Mouse (Mus musculus): ENCODE measurements at regions not wholly inside any gene's neighbourhood (a gene's known extent, or its start where the extent isn't known, plus 50 kb on each side); places are given as distances from the start of the nearest gene placed in this dataset.

- intact Hi-C loops (cut with DNase I), result loop anchor here (2.0 to 5.0 kb wide), 4 partner anchors 87 to 352 kb away; no protein-coding TSS in a partner anchor
- no peak for DNase-seq
Measured at GRCm38 (mm10) chr2:75054474-75055186, 229.0 kb downstream of the Mtx2 start.

DNA sequence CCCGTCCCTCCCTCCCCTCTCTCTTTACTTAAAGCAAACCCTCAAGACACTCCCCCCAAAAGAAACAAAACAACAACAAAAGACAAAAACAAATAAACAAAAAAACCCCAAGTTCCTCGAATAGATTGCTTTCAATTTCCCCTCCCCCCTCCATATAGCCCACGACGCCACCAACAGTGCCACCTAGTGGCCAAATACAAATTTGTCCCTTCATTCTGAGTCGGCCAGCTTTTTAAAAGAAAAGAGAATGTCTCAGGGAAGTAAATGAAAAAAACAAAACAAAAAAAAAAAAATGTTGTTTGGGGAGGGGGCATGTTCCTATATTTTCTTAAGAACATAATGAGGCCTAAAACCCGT, 229.6 kb downstream of the Mtx2 start:
- intact Hi-C loops (cut with DNase I), result loop anchor here (2.0 to 5.0 kb wide), 3 partner anchors 87 to 352 kb away; no protein-coding TSS in a partner anchor
- peak in 1 of 2 experiments; percentile 16 for DNase-seq

GRCm38 (mm10) chr2:75061009-75061408, 235.4 kb downstream of the Mtx2 start:
- intact Hi-C loops (cut with DNase I), result no loop called here
- no peak for DNase-seq

GRCm38 (mm10) chr2:75061456-75062188, 236.0 kb downstream of the Mtx2 start:
- intact Hi-C loops (cut with DNase I), result no loop called here
- DNase-seq, result no peak

DNA sequence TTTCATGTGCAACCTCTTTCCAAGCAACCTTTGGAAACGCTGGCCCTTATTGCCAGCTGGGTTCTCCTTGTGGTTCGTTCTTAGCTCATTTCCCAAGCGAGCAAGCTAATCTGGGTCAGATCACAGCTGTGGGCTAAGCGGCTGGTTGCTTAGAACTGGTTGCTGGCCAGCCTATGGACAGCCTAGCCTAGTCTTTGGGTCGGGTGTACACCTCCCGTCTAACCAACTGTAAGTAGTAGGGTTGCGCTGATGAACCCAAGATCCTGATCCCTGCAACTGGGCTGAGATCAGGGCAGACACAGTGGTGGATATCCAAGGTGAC, 236.5 kb downstream of the Mtx2 start:
- intact Hi-C loops (cut with DNase I), result no loop called here
- DNase-seq, result no peak

DNA sequence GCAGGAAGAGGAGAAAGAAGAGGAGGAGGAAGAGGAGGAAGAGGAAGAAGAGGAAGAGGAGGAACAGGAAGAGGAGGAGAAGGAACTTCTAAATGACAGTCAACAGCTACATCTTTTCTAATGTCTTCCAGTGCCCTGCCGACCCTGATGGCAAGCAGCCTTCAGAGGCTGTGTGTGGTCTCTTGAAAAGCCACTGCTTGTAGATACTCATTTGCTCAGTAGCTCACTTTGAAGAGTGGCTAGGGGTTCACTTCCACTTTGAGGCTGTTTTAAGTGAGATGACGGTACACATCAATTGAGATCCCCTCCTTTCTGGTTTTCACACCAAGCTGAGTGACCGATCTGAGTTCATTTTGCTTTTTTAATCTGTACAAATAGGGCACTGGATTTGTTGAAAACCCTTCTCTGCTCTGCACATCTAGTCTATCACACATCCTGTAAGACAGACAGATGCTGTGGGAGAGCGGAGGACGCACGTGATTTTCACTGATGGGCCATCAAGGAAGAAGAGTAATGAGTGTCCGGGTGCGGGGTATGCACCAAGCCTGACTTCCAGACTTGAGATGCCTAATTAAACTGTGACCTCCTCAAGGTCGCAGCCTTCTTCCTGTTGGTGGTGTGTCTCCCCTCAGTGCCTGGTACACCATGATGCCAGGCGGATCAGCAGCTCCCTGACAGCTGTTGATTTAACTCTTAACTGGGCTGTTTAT, 239.0 kb downstream of the Mtx2 start:
- intact Hi-C loops (cut with DNase I), result no loop called here
- DNase-seq, result no peak

GRCm38 (mm10) chr2:75065304-75065703, 239.7 kb downstream of the Mtx2 start:
- no peak for DNase-seq
- intact Hi-C loops (cut with DNase I), result no loop called here

DNA sequence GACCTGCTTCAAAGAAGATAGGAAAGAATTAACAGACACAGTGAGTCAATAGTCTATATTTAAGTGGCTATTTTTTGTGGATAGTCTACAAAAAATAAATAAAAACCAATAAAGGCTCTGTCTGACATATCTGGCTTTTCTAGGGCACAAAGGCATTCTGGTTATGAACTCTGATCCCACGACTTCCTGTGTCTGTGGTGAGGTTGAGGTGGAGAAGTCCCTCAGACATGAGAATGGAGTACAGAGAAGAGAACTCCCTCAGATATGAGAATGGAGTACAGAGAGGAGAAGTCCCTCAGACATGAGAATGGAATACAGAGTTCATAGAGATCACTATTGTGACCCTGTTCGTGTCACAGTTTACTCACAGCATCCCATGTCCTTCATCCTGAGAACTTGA, 243.7 kb downstream of the Mtx2 start:
- no peak for DNase-seq
- intact Hi-C loops (cut with DNase I), result no loop called here

DNA sequence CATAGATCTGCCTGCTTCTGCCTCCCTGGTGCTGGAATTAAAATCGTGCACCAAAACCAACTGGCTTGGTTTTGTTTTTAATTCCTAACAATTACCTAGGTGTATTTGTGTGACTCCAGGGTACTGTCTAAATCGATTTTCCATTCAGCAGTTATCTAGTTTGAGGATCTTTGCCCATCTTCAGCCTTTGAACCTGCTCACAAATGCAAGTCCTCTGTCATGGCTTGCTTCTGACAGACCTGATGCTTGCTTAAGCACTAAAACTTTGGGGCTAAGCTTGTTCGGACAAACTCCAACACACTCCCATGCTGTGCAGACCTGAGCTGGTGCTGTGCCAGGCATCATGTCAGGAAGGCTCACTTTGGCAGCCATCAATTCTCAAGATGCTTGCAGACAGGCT, 246.4 kb downstream of the Mtx2 start:
- intact Hi-C loops (cut with DNase I), result no loop called here

GRCm38 (mm10) chr2:75072471-75072870, 246.9 kb downstream of the Mtx2 start:
- no peak for DNase-seq
- intact Hi-C loops (cut with DNase I), result no loop called here

More for the DNA sequence above, 246.4 kb downstream of the Mtx2 start:
- no peak for DNase-seq

DNA sequence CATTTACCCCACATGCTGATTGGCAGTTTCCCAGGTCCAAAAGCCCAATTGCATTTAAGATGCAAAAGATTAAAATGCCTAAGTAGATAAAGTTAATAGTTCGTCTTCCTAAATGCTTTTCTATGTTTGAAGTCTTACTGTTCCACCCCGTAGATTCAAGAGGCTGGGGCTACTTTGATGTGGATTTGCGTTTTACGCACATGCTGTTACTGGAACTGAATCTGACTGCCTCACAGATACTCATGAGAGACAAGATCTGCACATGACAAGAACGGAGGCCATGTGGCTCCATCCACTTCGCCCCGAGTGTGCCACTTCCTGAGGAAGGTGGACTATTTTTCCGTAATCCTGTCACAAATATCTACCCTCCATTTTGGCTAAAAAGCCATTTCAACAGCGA, 247.6 kb downstream of the Mtx2 start:
- intact Hi-C loops (cut with DNase I), result no loop called here
- DNase-seq, result no peak

- no peak for DNase-seq
- intact Hi-C loops (cut with DNase I), result no loop called here
Measured at GRCm38 (mm10) chr2:75087164-75087563, 261.6 kb downstream of the Mtx2 start.

DNA sequence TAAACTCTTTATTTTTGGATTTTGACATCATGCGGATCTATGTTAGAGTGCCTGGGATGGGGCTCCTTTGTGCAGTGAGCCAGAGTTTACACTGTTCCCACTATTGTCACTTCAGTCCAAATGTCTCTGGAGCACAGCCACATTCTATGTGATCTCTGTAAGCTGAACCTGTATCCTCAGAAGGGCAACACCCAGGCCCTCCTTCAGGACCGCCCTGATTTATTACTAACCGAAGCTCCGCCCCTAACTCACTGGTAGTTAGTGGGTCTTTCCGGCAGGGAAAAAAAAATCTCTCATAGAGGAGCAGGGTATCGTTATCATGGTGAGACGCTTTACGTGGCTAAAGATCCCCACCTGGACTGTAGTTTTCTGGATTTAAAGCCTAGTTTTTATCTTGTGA, 263.6 kb downstream of the Mtx2 start:
- intact Hi-C loops (cut with DNase I), result no loop called here
- no peak for DNase-seq

GRCm38 (mm10) chr2:75089616-75090015, 264.0 kb downstream of the Mtx2 start:
- intact Hi-C loops (cut with DNase I), result no loop called here
- no peak for DNase-seq

- DNase-seq, result no peak
- intact Hi-C loops (cut with DNase I), result no loop called here
Measured at GRCm38 (mm10) chr2:75090439-75090838, 264.8 kb downstream of the Mtx2 start.

GRCm38 (mm10) chr2:75101501-75101900, 275.9 kb downstream of the Mtx2 start:
- intact Hi-C loops (cut with DNase I), result no loop called here
- no peak for DNase-seq

GRCm38 (mm10) chr2:75112751-75113150, 287.1 kb downstream of the Mtx2 start:
- intact Hi-C loops (cut with DNase I), result no loop called here
- DNase-seq, result no peak

GRCm38 (mm10) chr2:75114375-75114774, 288.8 kb downstream of the Mtx2 start:
- intact Hi-C loops (cut with DNase I), result no loop called here
- no peak for DNase-seq

DNA sequence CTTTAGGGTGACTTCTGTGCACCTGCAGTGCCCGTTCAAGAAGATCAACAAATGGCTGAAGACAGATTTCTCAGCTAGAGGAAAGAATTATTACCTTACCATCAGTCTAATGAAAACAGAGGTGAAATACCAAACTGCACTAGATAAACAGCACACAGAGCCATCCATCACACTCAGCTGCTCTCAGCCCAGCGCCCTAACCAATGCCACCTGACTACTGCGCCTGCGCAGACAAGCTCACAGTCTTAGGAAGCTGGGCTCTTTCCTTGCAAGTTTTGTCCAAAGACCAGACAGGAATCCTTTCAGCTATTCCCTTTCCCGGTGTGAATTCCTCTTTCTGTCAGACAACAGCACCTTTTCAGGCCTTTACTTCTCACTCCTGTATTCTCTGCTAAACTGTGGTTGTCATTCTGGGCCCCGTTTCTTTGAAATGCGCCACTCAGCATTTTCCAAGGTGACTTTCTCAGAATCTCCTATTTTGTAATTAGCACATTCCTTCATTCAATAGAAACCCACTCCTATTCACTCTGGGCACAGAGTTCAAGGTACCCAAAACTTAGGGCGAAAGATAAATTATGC, 292.8 kb downstream of the Mtx2 start:
- DNase-seq, result no peak
- intact Hi-C loops (cut with DNase I), result no loop called here

DNA sequence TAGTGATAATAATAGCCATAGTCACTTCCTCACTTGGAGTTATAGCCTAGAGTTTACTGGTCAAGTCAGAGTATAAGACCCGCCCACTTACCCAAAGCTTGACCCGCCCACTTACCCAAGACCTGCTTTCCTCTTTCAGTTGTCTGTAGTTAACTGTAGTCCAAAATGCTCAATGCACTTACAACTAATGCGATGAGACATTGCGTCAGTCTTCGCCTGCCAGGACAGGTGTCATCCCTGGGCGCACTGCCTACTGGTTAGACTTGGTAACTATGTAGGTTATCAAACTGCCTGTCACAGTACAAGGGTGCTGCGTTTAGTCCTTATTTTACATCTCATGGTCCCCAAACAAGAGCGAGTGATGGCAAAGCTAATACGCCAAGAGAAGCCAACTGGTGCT, 294.0 kb downstream of the Mtx2 start:
- no peak for DNase-seq
- intact Hi-C loops (cut with DNase I), result no loop called here

DNA sequence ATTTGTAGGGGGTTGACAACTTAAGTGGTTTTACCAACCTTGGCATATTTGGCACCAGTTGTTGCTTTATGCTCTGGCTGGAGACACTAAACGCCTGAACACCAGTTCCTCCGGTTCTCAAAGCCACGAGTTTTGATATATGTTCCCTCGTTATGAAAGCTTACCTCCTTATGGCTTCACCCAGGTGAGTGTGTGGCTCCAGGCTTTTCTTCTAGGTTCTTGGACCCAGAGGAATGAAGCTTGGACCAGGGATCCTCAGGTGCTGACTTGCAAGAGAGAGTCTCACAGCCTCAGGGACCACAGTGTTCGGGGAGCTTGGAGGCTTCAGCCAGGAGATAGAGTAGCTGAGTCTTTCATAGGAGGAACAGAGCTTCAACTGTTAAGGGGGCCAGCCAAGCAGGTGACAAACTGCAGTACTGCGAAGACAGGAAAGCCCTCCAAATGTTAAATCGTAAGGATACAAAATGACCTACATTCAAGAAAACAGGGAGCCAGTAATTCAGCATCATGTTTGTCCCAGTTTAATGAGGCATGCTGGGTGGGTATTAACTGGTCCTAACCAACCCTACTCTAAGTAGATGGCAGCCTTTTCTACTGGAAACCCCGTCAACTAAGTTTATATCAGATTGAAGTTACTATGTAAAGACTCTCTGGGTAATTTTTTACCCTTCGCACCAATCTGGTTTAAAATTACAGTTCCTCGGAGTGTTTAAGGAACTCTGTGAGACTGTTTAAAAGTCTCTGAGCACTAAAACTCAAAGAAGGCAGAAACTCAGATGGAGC, 307.9 kb downstream of the Mtx2 start:
- no peak for DNase-seq
- intact Hi-C loops (cut with DNase I), result no loop called here
